Mouse (Mus musculus): ENCODE results near the gene BC049352.

- TF ChIP-seq POLR2A (IDR thresholded peaks at IDR 0.05; ENCODE audit: borderline replicate concordance, extremely low read depth, insufficient read depth, insufficient read length, poor library complexity, severe bottlenecking) (no peak), CTCF (IDR thresholded peaks at IDR 0.05; ENCODE audit: borderline replicate concordance, extremely low read depth, insufficient read depth, insufficient read length) (no peak)
Observed at GRCm38 (mm10) chr9:45254605-45255004, 72.8 kb downstream of the BC049352 start.

Measured in brain, embryonic 14.5 days (tissue).